Mouse (Mus musculus) right cerebral cortex, adult 18-20 months (tissue): ENCODE results near the gene Mapkap1.

Experiments
- DNase-seq: peaks from one replicate; pipeline ENCODE4 v3.0.0; 2022; ENCODE audit warnings: mixed read lengths

Mapkap1 gene

GRCm38 (mm10) chr2:34592361-34592960 lies 185.9 kb downstream of the Mapkap1 start:
- no peak for DNase-seq

DNA sequence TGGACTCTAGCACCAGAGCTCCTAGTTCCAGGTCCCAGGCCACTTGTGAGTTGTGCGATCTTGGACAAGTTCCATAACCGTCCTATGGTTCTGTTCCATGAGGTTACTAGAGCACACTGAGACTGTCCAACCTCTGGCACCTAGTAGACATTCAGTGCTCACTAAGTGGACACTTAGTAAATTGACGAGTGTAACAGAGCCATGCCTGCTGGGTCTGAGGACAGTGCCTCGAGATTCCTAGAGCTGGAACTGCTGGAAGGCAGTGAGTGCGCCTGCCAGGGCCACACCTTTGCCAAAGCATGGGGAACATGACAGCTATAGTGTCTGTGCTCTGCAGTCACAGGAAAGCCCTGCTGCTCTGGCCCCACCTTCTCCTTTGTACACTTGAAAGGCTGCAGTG lies 187.4 kb downstream of the Mapkap1 start:
- no peak for DNase-seq

- DNase-seq: no peak
These were observed 193.2 kb downstream of the Mapkap1 start for GRCm38 (mm10) chr2:34599606-34600255.

- no peak for DNase-seq
These were observed 194.2 kb downstream of the Mapkap1 start for GRCm38 (mm10) chr2:34600734-34601133.

- no peak for DNase-seq
These were observed 195.6 kb downstream of the Mapkap1 start for GRCm38 (mm10) chr2:34602111-34602541.

DNA sequence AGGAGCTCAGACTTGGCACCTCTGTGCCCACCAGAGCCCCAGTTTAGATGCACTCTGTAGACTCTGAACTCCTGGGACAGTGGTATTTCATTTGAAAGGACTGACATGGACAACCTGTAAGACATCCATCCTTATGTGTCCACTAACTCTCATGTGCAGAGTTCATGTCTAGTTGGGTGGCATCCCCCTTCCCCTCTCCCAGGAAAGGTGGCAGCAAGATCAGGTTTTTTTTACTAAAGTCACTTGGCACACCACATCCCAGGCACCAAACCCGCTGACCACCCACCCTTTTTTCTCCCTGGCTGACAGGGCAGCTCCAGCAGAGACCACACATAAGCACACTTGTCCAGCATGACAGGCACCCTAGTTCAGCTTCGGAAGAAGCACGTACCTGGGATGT lies 196.3 kb downstream of the Mapkap1 start:
- no peak for DNase-seq

DNA sequence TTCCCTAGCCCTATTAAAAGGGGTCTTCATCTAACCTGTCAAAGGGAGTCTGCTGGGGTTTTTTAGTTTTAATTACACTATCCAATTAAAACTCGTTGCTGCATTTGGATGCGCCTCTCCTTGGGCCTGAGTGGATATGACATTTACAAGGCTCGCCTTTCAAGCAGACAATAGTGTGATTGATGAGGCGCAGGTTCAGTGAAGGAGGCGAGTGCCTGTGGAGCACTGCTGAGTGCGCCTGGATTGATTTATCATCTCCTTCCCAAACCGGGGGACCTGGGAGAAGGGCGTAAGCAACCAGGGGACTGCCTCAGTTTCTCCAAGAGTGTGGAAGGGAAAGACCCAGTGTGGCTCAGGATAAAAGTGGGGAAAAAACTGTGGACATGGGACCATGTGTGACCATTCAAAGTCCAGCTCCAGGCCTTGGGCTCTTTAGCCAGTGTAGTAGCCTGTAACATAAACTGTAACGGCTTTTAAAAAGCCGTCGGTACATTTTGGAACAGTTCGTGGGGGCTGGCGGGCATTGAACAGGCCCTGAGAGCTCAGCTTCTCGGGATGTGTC lies 197.2 kb downstream of the Mapkap1 start:
- no peak for DNase-seq

DNA sequence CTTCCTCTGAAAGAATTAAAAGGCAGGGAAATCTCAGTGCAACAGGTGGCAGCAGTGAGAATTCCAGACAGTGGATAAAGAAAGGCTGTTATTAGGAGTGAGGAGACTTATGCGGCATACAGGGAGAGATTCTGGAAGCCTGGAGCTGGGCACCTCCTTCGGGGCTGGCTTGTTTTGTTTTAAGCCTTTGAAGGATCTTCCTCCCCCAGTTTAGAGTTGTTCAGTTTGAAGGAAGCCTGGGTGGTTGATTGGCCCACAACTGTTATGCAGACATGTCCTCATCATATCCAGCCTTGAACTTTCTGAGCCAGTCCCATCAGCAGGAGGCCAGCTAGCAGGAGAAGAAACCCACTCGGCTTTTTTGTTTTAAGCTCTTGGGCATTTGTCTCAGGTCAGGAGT lies 198.5 kb downstream of the Mapkap1 start:
- no peak for DNase-seq

GRCm38 (mm10) chr2:34608917-34609316 lies 202.3 kb downstream of the Mapkap1 start:
- no peak for DNase-seq

GRCm38 (mm10) chr2:34609516-34609915 lies 202.9 kb downstream of the Mapkap1 start:
- no peak for DNase-seq

GRCm38 (mm10) chr2:34620778-34621415 lies 214.3 kb downstream of the Mapkap1 start:
- DNase-seq: no peak

GRCm38 (mm10) chr2:34621485-34621884 lies 214.9 kb downstream of the Mapkap1 start:
- DNase-seq: no peak

GRCm38 (mm10) chr2:34622518-34622917 lies 215.9 kb downstream of the Mapkap1 start:
- DNase-seq: no peak

GRCm38 (mm10) chr2:34623181-34623580 lies 216.6 kb downstream of the Mapkap1 start:
- DNase-seq: no peak

- no peak for DNase-seq
These were observed 217.5 kb downstream of the Mapkap1 start for GRCm38 (mm10) chr2:34624076-34624475.

DNA sequence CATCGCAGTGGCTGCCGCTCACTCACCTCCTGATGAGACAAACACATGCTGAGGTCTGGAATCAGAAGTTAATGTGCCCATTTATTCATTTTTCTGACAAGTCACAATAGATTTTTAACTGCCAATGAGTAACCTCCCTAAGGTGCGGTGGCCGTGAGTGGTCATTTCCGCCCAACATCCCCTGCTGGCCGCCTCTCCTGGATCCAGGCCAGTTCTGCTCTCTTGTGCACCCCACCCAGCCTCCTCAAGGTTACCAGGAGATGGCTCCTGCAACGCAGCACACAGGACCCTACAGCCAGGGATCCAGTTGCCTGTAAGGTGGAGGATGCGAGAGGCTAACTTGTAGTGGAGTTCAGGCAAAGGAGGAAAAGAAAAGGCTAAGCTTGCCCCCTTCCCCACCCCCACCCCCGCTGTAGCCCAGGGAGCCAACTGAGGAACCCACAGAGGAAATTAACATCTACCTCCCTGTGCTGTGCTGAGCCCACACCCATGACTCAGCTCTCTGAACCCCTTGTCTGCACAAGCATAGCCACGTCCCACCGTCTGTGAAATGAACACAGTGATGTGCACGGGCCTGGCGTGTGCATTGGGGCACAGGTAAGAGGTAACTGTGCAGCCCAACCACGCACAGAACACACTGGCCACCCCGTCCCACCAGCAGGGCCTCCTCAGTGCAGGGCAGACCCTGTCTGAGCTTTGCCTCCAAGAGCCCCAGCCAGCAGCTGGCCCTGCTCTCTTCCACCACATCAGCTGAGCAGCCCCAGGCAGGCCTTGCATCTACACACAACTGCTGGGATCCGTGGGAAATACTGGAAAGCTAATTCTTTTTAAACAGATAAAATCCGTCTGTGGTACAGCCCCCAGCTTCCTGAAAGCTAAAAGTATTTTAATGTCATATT lies 221.0 kb downstream of the Mapkap1 start:
- DNase-seq: no peak

DNA sequence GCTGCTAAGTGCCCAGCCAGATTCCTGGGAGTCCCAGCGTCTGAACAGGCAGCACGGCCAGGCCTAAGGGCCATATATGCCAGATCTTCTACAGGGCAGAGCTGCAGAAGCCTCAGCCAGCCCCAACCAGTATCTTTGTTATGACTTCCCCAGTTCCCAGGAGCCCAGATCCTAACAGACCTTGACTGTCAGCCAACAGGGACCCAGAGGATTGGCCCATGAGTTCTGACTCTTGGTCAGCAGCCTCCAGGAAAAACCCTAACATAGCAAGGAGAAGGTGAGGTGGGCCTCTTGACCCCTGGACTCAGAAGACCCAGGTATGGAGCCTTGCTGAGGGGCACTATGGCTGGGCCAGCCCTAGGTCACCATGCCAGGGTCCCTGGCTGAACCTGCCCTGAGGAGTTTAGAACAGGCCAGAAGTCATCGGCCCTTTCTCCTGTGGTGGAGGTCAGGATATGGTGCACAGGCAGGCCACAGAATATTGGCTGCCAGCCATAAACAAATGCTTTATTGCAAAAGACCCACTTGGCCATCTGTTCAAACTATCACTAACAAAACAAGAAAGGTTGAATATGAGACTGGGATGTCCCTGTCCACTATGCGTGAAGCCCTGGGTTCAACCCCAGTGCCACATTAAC lies 222.5 kb downstream of the Mapkap1 start:
- DNase-seq: no peak

DNA sequence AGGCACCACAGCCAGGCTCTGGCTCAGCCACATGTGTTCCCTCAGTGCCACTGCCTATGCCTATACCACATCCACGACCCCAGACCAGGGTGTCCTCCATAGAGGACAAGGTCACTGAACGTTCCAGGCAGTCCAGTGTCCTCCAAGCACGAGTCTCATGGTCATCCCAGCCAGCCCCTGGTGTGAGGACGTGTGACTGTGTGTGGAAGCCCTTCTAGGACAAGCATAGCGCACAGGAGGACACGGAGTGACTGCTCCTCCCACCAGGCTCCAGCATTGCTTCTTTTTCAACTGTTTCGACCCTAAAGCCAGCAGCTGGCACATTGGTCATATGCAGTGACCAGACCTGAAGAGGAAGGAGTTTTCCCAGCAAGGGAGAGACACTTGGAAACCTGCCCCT lies 223.2 kb downstream of the Mapkap1 start:
- DNase-seq: no peak

- no peak for DNase-seq
These were observed 223.9 kb downstream of the Mapkap1 start for GRCm38 (mm10) chr2:34630445-34630844.

DNA sequence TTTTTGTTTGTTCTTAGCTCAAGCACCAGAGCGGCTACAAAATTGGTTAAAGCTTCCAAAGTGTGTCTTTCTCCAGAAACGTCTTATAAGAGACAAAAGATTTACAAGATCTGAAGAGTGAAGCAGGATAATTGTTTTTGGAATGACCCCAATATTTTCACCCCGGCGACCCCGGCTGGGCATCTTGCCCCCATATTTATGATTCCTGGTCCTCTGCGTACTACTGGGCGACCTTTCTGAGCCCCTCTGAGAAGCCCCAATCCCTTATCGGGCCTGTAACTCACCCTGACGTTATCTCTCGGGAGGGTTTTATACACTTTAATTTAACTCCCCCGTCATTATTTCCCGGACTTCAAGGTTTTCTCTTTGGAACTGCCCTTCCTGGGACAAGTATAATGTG lies 225.5 kb downstream of the Mapkap1 start:
- no peak for DNase-seq

DNA sequence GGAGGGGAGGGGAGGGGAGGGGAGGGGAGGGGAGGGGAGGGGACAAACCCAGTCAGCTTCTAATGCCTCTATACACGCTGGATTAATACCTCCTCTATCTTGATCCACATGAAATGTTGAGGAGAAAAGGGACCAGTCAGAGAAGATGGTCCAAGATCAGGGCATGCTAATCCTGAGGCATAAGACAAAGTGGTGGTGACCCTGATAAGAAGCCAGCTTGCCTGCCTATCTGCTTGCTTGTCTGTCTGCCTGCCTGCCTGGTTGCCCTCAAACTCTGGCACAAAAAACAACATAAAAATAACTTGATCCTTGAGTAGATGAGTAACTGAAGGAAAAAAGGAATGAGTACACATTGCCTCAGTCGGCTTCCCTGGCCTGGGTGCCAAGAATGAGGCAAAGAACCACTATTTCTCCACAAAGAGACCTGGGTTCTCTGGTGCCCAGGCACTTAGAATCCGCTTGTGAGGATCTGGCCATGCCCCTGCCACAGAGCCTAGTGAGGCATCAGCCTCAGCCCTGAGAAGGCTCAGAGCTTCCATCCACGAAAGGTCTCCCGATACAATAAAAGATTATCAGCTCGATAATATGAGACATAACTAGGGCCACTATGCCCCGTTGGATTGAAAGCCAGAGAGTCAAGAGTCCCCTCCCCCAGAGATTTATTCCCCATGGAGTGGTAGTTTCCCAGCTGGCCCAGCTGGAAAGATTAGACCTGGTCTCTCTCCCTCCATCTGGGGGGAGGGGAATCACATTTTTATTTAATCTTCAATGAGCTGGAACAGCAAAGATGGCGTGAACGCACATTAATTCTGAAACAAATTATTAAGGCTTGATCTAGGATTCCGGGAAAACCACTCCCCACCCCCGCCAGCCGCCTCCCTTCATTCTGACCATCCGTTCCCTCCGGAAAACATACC lies 228.9 kb downstream of the Mapkap1 start:
- no peak for DNase-seq
